Mouse (Mus musculus) spleen, adult 18-20 months (tissue): ENCODE data around the gene Ttyh2.

Source experiments
- DNase-seq, 2 experiments: peaks; one replicate each; pipeline ENCODE4 v3.0.0; 2022; ENCODE audit warnings: mixed read lengths in 2 of 2

Gene Ttyh2

GRCm38 (mm10) chr11:114682321-114682900 is 7.2 kb downstream of the Ttyh2 start:
- no peak for DNase-seq

GRCm38 (mm10) chr11:114683029-114683721 is 7.9 kb downstream of the Ttyh2 start:
- no peak for DNase-seq

GRCm38 (mm10) chr11:114683722-114684621 is 8.7 kb downstream of the Ttyh2 start:
- peak in 1 of 2 experiments; percentile 13 for DNase-seq

GRCm38 (mm10) chr11:114684627-114685373 is 9.6 kb downstream of the Ttyh2 start:
- DNase-seq = no peak

GRCm38 (mm10) chr11:114685526-114686040 is 10.4 kb downstream of the Ttyh2 start:
- DNase-seq = no peak

GRCm38 (mm10) chr11:114686221-114686959 is 11.2 kb downstream of the Ttyh2 start:
- no peak for DNase-seq

- DNase-seq = no peak
Observed at GRCm38 (mm10) chr11:114687574-114688188, 12.4 kb downstream of the Ttyh2 start.

GRCm38 (mm10) chr11:114688729-114689128 is 13.5 kb downstream of the Ttyh2 start:
- DNase-seq = no peak

GRCm38 (mm10) chr11:114690192-114690591 is 15.0 kb downstream of the Ttyh2 start:
- DNase-seq = no peak

GRCm38 (mm10) chr11:114691454-114692182 is 16.4 kb downstream of the Ttyh2 start:
- no peak for DNase-seq

GRCm38 (mm10) chr11:114692601-114693000 is 17.4 kb downstream of the Ttyh2 start:
- DNase-seq = no peak

GRCm38 (mm10) chr11:114693456-114693855 is 18.2 kb downstream of the Ttyh2 start:
- no peak for DNase-seq

GRCm38 (mm10) chr11:114694451-114694850 is 19.2 kb downstream of the Ttyh2 start:
- no peak for DNase-seq

- DNase-seq = no peak
Observed at GRCm38 (mm10) chr11:114698496-114698895, 23.3 kb downstream of the Ttyh2 start.

- peak in 1 of 2 experiments; percentile 15 for DNase-seq
Observed at GRCm38 (mm10) chr11:114699511-114699910, 24.3 kb downstream of the Ttyh2 start.

- DNase-seq = peak in 1 of 2 experiments; percentile 32
Observed at GRCm38 (mm10) chr11:114702311-114702995, 27.2 kb downstream of the Ttyh2 start.

GRCm38 (mm10) chr11:114702996-114703361 is 27.7 kb downstream of the Ttyh2 start:
- no peak for DNase-seq

GRCm38 (mm10) chr11:114704071-114704913 is 29.1 kb downstream of the Ttyh2 start:
- no peak for DNase-seq

- DNase-seq = no peak
Observed at GRCm38 (mm10) chr11:114706358-114706757, 31.1 kb downstream of the Ttyh2 start.
